Comparison of ENCODE assay signal across 37 mouse cellular contexts in the genomic region with DNA sequence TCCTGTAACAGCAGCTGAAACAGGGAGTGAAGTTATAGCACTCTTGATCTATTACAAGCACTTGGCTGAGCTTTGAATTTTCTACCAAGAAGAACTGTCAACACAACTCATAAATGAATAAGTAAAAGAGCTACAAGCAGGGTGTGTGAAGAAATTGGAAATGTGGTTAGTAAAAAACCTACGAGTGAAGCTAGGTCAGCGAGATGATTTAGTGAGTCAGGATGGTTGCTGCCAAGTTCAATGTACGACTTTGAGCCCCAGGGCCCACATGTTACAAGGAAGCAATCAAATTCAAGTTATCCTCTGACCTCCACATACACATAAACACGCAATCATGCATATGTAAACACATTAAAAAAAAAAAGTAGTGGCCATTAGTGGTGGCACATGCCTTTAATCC. TPM values are rescaled to one million over a fixed set of nuclear protein-coding genes. Genes with fewer than 3 reads are reported as not detected.
A peak's percentile ranks its signal among the peaks of the same experiment; 100 is the strongest.
DNase-seq lines count a peak whose midpoint lies in the region; ATAC-seq lines count a peak whose summit lies in the region.
"Had no signal": no experiment of that assay in that cellular context is flagged by ENCODE, and none has a peak within 500 bp of the region (broad histone marks: within the 10 kb centered on the region; RNA-seq: fewer than 3 reads in every experiment).

No protein-coding gene starts in this region.

- H3K9ac ChIP-seq in heart, embryonic 15.5 days: no peak overlapping the region
- H3K9ac ChIP-seq: embryonic facial prominence, embryonic 13.5 days; forebrain, embryonic 13.5 days; heart, embryonic 12.5 days; hindbrain, embryonic 12.5 days; hindbrain, embryonic 15.5 days had no signal

- no peak for DNase-seq in frontal cortex, postnatal 36 days (ENCODE audit: low spot score in 2 of 2)
- DNase-seq in heart, postnatal 10 days: no peak
- DNase-seq in NIH3T3 (ENCODE audit: low read depth): peak; percentile 82
- no peak for DNase-seq in layer of hippocampus, postnatal 10 days (ENCODE audit: low spot score in 2 of 2)
- DNase-seq: adrenal gland, adult 8-10 months; adrenal gland, postnatal 25 days; cerebellum, adult 11-12 months; cerebellum, adult 8-10 months; cerebellum, postnatal 10 days; cerebellum, postnatal 36 days; embryo, embryonic 11 days; gastrocnemius, postnatal 25 days; kidney, adult 2 months had no signal

- H3K27me3 ChIP-seq in heart, embryonic 15.5 days: no peaks in the 10 kb centered on the region
- H3K27me3 ChIP-seq: embryonic facial prominence, embryonic 13.5 days; forebrain, embryonic 13.5 days; heart, embryonic 12.5 days; hindbrain, embryonic 12.5 days; hindbrain, embryonic 15.5 days had no signal

- peak; percentile 62; the same call in 1 of the 2 replicates for ATAC-seq in frontal cortex, adult (ENCODE audit: low TSS enrichment)
- ATAC-seq in heart, embryonic 15.5 days (replicated peaks; ENCODE audit: insufficient number of reproducible peaks, insufficient read depth, low FRiP score, low read depth): no peak
- ATAC-seq: activated CD4-positive, CD25-positive, alpha-beta regulatory T cell, adult 4 months; CD4-positive, CD25-positive, alpha-beta regulatory T cell, adult 4 months; forebrain, embryonic 13.5 days; forebrain, embryonic 16.5 days; intestine, postnatal 0 days had no signal

- intact Hi-C loops in heart, postnatal 10 days (cut with DNase I): no loop called here

- H3K36me3 ChIP-seq in heart, embryonic 15.5 days: no peaks in the 10 kb centered on the region
- H3K36me3 ChIP-seq: embryonic facial prominence, embryonic 10.5 days; embryonic facial prominence, embryonic 13.5 days; forebrain, embryonic 10.5 days; heart, embryonic 12.5 days; hindbrain, embryonic 12.5 days; hindbrain, embryonic 15.5 days had no signal

- no peak overlapping the region for H3K4me2 ChIP-seq in heart, embryonic 15.5 days
- H3K4me2 ChIP-seq: embryonic facial prominence, embryonic 13.5 days; forebrain, embryonic 13.5 days; heart, embryonic 12.5 days; hindbrain, embryonic 12.5 days; hindbrain, embryonic 15.5 days had no signal

- 0 out of 2 replicates have a peak, but pooled peaks cover 6% of the 10 kb centered on the region for H3K4me1 ChIP-seq in heart, embryonic 15.5 days (replicated peaks)
- H3K4me1 ChIP-seq: embryonic facial prominence, embryonic 10.5 days; embryonic facial prominence, embryonic 13.5 days; forebrain, embryonic 10.5 days; forebrain, embryonic 13.5 days; heart, embryonic 12.5 days; hindbrain, embryonic 12.5 days; hindbrain, embryonic 15.5 days had no signal

- H3K27ac ChIP-seq in heart, embryonic 15.5 days: peak overlapping the region; percentile 63
- H3K27ac ChIP-seq: embryonic facial prominence, embryonic 10.5 days; embryonic facial prominence, embryonic 13.5 days; forebrain, embryonic 10.5 days; forebrain, embryonic 13.5 days; hindbrain, embryonic 12.5 days; hindbrain, embryonic 15.5 days had no signal

- WGBS in heart, embryonic 15.5 days: 82% methylated on average over 4 of the region's 4 CpGs

- no peak overlapping the region for H3K4me3 ChIP-seq in heart, embryonic 15.5 days
- H3K4me3 ChIP-seq: embryonic facial prominence, embryonic 10.5 days; embryonic facial prominence, embryonic 13.5 days; erythroblast, embryonic 14.5 days; forebrain, embryonic 10.5 days; forebrain, embryonic 13.5 days; heart, embryonic 12.5 days; hindbrain, embryonic 12.5 days; hindbrain, embryonic 15.5 days had no signal

- no peaks in the 10 kb centered on the region for H3K9me3 ChIP-seq in heart, embryonic 15.5 days (replicated peaks)
- H3K9me3 ChIP-seq: embryonic facial prominence, embryonic 10.5 days; forebrain, embryonic 10.5 days; forebrain, embryonic 13.5 days; heart, embryonic 12.5 days; hindbrain, embryonic 12.5 days; hindbrain, embryonic 15.5 days had no signal

RNA-seq across cellular contexts. Expression of gene Arl14ep, which starts 38.9 kb away (rescaled TPM):
- polyA plus RNA-seq in heart, embryonic 15.5 days (2015; fragmentation: Nextera tagmentation; extraction: Ambion mirVana): 20.3 and 23.3 TPM in 2 replicates
- total RNA-seq in heart, postnatal 10 days (2021): 10 to 100 TPM; 15.1 to 18.5 TPM
- total RNA-seq in layer of hippocampus, postnatal 10 days (2021): 10 to 100 TPM; 48.2 to 49.2 TPM

RNA-seq across cellular contexts. Expression of gene Fshb, which starts 46.3 kb away (rescaled TPM):
- not detected in 2 replicates for polyA plus RNA-seq in heart, embryonic 15.5 days (2015; fragmentation: Nextera tagmentation; extraction: Ambion mirVana)
- total RNA-seq in heart, postnatal 10 days (2021): not detected
- total RNA-seq in layer of hippocampus, postnatal 10 days (2021): not detected
- total RNA-seq: adrenal gland, adult 8-10 months; adrenal gland, postnatal 25 days; gastrocnemius, adult 8-10 months; gastrocnemius, postnatal 25 days; heart, postnatal 25 days; hematopoietic stem cell, adult 5-6 weeks; MEL had no signal
- polyA plus RNA-seq: activated CD4-positive, CD25-positive, alpha-beta regulatory T cell, adult 4 months; brain, embryonic 14.5 days; C2C12; CD4-positive, CD25-positive, alpha-beta regulatory T cell, adult 4 months; cortical plate, adult 2 months; embryonic facial prominence, embryonic 10.5 days; embryonic facial prominence, embryonic 13.5 days; erythroblast, embryonic 14.5 days; forebrain, embryonic 10.5 days; forebrain, embryonic 13.5 days; forebrain, embryonic 16.5 days; frontal cortex, adult 2 months; gonadal fat pad, adult 2 months; heart, embryonic 12.5 days; hindbrain, embryonic 15.5 days; intestine, embryonic 14.5 days; intestine, postnatal 0 days; kidney, adult 2 months had no signal
